Mouse (Mus musculus) hindbrain, postnatal 0 days (tissue): ENCODE results near the gene Ecm1. TPM values are rescaled to one million over a fixed set of nuclear protein-coding genes. Genes with fewer than 3 reads are reported as not detected.

Experiments
- ATAC-seq: fragments of 200-750 bp; cut with Nextera tagmentation; 2 replicates; pipeline ENCODE4 v1.8.0; 2017; ENCODE audit warnings: mild to moderate bottlenecking, moderate TSS enrichment, moderate library complexity
- DNase-seq: peaks from one replicate; pipeline ENCODE4 v3.0.0-alpha.2; 2015; ENCODE audit warnings: low spot score
- H3K27ac ChIP-seq: fragments of 300-500 bp; sonication (generic); 2 replicates; pipeline ENCODE4 v1.5.1; 2014; ENCODE audit warnings: mild to moderate bottlenecking
- H3K27me3 ChIP-seq: fragments of 300-500 bp; sonication (generic); 2 replicates; pipeline ENCODE4 v1.6.1; 2014; ENCODE audit warnings: low read length, mixed read lengths; ENCODE audit not compliant: insufficient read depth
- H3K36me3 ChIP-seq: fragments of 300-500 bp; sonication (generic); 2 replicates; pipeline ENCODE4 v1.6.1; 2014; ENCODE audit warnings: low read length, mixed read lengths; ENCODE audit not compliant: insufficient read depth
- H3K4me1 ChIP-seq: fragments of 300-500 bp; sonication (generic); 2 replicates; pipeline ENCODE4 v1.6.1; 2014; ENCODE audit warnings: antibody characterized with exemption, low read length, mixed read lengths; ENCODE audit not compliant: insufficient read depth
- H3K4me2 ChIP-seq: fragments of 300-500 bp; sonication (generic); 2 replicates; pipeline ENCODE4 v1.6.1; 2014; ENCODE audit warnings: low read depth, mild to moderate bottlenecking, low read length, moderate library complexity, mixed read lengths
- H3K4me3 ChIP-seq: fragments of 300-500 bp; sonication (generic); 2 replicates; pipeline ENCODE4 v1.5.1; 2014; ENCODE audit warnings: low read length
- H3K9ac ChIP-seq: fragments of 300-500 bp; sonication (generic); replicated peaks from 2 replicates; pipeline ENCODE4 v1.6.1; 2014; ENCODE audit warnings: mild to moderate bottlenecking, low read length, moderate library complexity, mixed read lengths
- H3K9me3 ChIP-seq: fragments of 300-500 bp; sonication (generic); 2 replicates; pipeline ENCODE4 v1.6.1; 2016; ENCODE audit warnings: low read length, mixed read lengths
- CTCF ChIP-seq: IDR thresholded peaks from 2 replicates; pipeline ENCODE4 v1.5.1; 2016; ENCODE audit warnings: antibody characterized with exemption, control low read depth, low read depth
- WGBS: fragments of 180-500 bp; shearing (Covaris S2); extraction: QIAGEN DNeasy Blood & Tissue Kit; methylation state at CpG from one replicate; pipeline ENCODE4 v1.1.7; 2014; 5-methylcytosine and 5-hydroxymethylcytosine counted together
- polyA plus RNA-seq: library from polyadenylated mRNA; unstranded; fragments of >200 nt; fragmentation: Nextera tagmentation; extraction: Ambion mirVana; gene quantifications from 2 replicates; pipeline ENCODE4 v1.2.1, GENCODE M21; 2015
- total RNA-seq: library from RNA; depleted of rRNA; stranded (reverse); fragments of >200 nt; gene quantifications from 2 replicates; pipeline ENCODE4 v1.2.3, GENCODE M21; 2014

Ecm1 gene
- total and polyA plus RNA-seq, 2 experiments from 2014 or later, result 11.4 TPM

DNA sequence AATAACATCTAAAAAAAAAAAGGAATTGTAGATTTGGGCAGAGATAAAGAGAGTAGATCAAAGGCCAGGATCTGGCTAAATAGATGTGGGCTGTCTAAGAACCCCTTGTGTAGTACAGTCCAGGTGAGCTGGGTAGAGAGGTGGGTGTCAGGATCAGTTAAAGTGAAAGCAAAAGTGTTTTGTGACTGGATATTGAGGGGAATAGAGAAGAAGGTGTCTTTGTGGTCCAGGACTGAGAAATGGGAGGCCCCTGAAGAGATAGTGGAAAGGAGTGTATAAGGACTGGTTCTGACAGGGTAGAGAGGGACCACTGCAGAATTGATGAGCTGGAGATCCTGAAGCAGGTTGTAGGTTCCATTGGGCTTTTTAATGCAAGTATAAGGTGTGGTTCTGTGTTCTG lies 29.4 kb downstream of the Ecm1 start:
- H3K4me1 ChIP-seq, result no peaks in the 10 kb centered on the region
- TF ChIP-seq CTCF, result no peak
- no peaks in the 10 kb centered on the region for H3K27me3 ChIP-seq
- ATAC-seq, result no peak
- no peak overlapping the region for H3K4me2 ChIP-seq
- H3K27ac ChIP-seq, result no peak overlapping the region
- DNase-seq, result no peak
- H3K9me3 ChIP-seq, result no peaks in the 10 kb centered on the region
- no peak overlapping the region for H3K4me3 ChIP-seq
- H3K36me3 ChIP-seq, result no peaks in the 10 kb centered on the region
- no peak overlapping the region for H3K9ac ChIP-seq

- TF ChIP-seq CTCF, result no peak
- H3K36me3 ChIP-seq, result no peaks in the 10 kb centered on the region
- H3K4me3 ChIP-seq, result no peak overlapping the region
- no peak overlapping the region for H3K9ac ChIP-seq
- ATAC-seq, result no peak
- H3K27me3 ChIP-seq, result no peaks in the 10 kb centered on the region
- H3K27ac ChIP-seq, result no peak overlapping the region
- 90% methylated on average over 4 of the region's 4 CpGs for WGBS
- H3K4me2 ChIP-seq, result no peak overlapping the region
- H3K9me3 ChIP-seq, result no peaks in the 10 kb centered on the region
- no peak for DNase-seq
- no peaks in the 10 kb centered on the region for H3K4me1 ChIP-seq
Measured at GRCm38 (mm10) chr3:95709044-95709443, 30.3 kb downstream of the Ecm1 start.

DNA sequence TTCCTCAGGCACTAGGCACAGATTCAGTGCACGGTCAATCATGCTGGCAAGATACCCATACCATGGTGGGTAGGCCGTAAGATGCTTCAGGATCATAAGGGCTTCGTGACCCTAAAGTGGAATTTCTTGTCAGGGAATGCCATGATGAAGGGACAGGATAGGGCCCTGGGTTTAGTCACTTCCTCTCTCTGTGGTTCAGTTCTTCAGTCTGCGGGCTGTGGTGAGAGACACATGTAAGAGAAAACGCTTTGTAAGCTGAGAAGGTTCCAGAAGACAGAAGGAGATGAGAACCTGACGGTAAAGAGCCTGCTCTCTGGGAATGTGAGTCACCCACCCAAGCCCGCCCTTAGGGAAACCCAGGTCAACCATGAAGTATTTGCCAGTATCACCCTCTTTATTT lies 31.9 kb downstream of the Ecm1 start:
- H3K27me3 ChIP-seq, result no peaks in the 10 kb centered on the region
- no peak overlapping the region for H3K4me2 ChIP-seq
- no peak overlapping the region for H3K27ac ChIP-seq
- H3K4me3 ChIP-seq, result no peak overlapping the region
- H3K4me1 ChIP-seq, result no peaks in the 10 kb centered on the region
- no peak overlapping the region for H3K9ac ChIP-seq
- no peak for DNase-seq
- WGBS, result 87% methylated on average over 7 of the region's 7 CpGs
- H3K36me3 ChIP-seq, result no peaks in the 10 kb centered on the region
- TF ChIP-seq CTCF, result no peak
- H3K9me3 ChIP-seq, result no peaks in the 10 kb centered on the region
- no peak for ATAC-seq

DNA sequence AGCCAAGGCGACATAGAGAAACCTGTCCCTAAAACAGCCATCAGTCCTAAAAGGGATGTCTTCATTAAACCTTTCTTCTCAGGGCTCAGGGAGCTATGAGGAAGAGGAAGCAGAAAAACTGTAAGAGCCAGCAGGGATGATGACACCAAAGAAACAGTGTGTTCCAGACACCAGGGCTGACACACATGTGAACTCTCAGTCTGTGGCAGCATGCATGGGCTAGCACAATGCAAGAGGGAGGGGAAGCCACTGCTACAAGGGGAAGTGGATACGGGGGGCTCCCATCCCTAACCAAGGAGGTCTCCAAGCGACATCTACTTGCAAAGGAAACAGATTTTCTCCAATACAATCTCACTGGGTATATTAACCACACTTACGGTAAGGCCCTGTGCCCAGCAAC lies 33.1 kb downstream of the Ecm1 start:
- Histone ChIP-seq H3K9ac (no peak overlapping the region), H3K36me3 (no peaks in the 10 kb centered on the region), H3K9me3 (no peaks in the 10 kb centered on the region), H3K4me1 (peaks cover 8% of the 10 kb centered on the region), H3K27ac (no peak overlapping the region), H3K4me2 (no peak overlapping the region), H3K27me3 (no peaks in the 10 kb centered on the region), H3K4me3 (no peak overlapping the region)
- no peak for TF ChIP-seq CTCF
- DNase-seq (no peak), ATAC-seq (no peak)
- WGBS, result 89% methylated on average over 4 of the region's 4 CpGs

- DNase-seq (no peak), ATAC-seq (no peak)
- no peak overlapping the region for H3K9ac ChIP-seq
- TF ChIP-seq CTCF, result no peak
- 90% methylated on average over 4 of the region's 4 CpGs for WGBS
- no peaks in the 10 kb centered on the region for H3K9me3 ChIP-seq
- H3K4me1 ChIP-seq, result peaks cover 11% of the 10 kb centered on the region
- no peak overlapping the region for H3K4me3 ChIP-seq
- no peaks in the 10 kb centered on the region for H3K27me3 ChIP-seq
- H3K27ac ChIP-seq, result no peak overlapping the region
- H3K36me3 ChIP-seq, result no peaks in the 10 kb centered on the region
- no peak overlapping the region for H3K4me2 ChIP-seq
Measured at GRCm38 (mm10) chr3:95704612-95705011, 34.8 kb downstream of the Ecm1 start.

DNA sequence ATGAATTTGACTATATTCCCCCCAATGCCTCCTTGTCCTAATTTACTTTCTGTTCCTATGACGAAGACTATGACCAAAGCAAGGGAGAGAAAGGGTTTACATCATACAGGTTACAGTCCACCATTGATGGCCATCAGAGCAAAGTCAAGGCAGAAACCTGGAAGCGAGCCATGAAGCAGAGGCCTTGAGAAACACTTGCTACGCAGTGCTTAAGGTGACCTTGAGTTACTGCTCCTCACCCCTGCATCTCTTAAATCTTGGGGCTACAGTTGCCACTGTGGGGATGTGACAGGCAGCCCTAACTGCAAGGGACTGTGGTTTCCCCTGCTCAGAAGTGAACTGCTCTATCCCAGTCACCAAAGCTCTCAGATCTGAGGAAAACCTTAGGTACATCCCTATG lies 36.1 kb downstream of the Ecm1 start:
- Histone ChIP-seq H3K9me3 (no peaks in the 10 kb centered on the region), H3K9ac (no peak overlapping the region), H3K4me3 (no peak overlapping the region), H3K36me3 (no peaks in the 10 kb centered on the region), H3K27me3 (no peaks in the 10 kb centered on the region), H3K27ac (no peak overlapping the region), H3K4me1 (peaks cover 11% of the 10 kb centered on the region), H3K4me2 (no peak overlapping the region)
- no peak for ATAC-seq
- no peak for TF ChIP-seq CTCF
- DNase-seq, result no peak
- WGBS, result 91% methylated on average over 3 of the region's 3 CpGs

DNA sequence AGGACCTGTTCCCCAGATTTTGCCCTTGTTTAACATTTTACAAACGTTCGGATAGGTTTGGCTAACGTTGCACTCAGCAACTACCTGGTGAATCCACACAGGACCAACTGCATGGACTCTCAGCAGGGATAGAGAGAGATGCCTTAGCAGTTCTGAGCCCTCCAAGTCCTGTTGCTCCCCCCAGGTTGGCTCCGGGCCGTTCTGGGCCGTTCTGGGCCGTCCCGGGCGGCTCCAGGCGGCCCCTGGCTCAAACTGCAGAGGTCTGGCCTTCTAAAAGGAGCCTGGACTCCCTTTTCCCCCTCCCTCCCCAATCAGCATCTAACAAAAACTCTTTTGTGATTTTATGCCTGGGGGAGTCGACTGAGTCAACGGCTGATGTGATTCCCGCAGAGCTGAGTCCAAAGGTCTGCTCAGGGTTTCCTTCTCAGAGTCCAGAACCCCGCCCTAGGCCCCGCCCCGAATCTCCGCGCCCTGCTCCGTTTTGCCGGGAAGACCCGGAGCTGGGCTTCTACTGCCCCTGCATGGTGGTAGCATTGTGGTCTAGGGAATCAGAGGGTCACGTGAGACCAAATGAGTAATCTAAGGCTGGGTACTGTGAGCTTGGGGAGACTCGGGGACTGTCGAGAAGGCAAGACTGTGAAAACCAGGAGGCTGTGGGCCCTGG lies 37.4 kb downstream of the Ecm1 start:
- peaks cover 11% of the 10 kb centered on the region for H3K4me1 ChIP-seq
- 4% methylated on average over 24 of the region's 24 CpGs for WGBS
- TF ChIP-seq CTCF, result peak; percentile 35
- no peaks in the 10 kb centered on the region for H3K9me3 ChIP-seq
- H3K4me2 ChIP-seq, result peak overlapping the region; percentile 51
- ATAC-seq (peak; percentile 90), DNase-seq (peak; percentile 66)
- H3K27ac ChIP-seq, result peak overlapping the region; percentile 36; the same call in 1 of the 2 replicates
- H3K4me3 ChIP-seq, result peak overlapping the region; percentile 21
- no peaks in the 10 kb centered on the region for H3K27me3 ChIP-seq
- peak overlapping the region; percentile 43; the same call in 1 of the 2 replicates for H3K9ac ChIP-seq
- no peaks in the 10 kb centered on the region for H3K36me3 ChIP-seq
